Mouse (Mus musculus) CH12.LX (cell line): ENCODE measurements at regions not wholly inside any gene's neighbourhood (a gene's known extent, or its start where the extent isn't known, plus 50 kb on each side); places are given as distances from the start of the nearest gene placed in this dataset.

ENCODE experiments used
- DNase-seq: peaks from one replicate; pipeline ENCODE4 v3.0.0-alpha.2; 2013; ENCODE audit errors: extremely low read depth
- H3K27ac ChIP-seq: 2 replicates; pipeline ENCODE4 v1.5.1; 2012; ENCODE audit warnings: low read depth, mild to moderate bottlenecking, control low read depth, moderate library complexity; ENCODE audit not compliant: insufficient read depth
- H3K27me3 ChIP-seq: replicated peaks from 2 replicates; pipeline ENCODE3; 2012; ENCODE audit warnings: inconsistent platforms
- H3K36me3 ChIP-seq, 2 experiments: replicated peaks in 1 of 2; 2 replicates each; pipeline versions ENCODE3 to v1.6.1; 2012; ENCODE audit warnings: inconsistent platforms in 1 of 2, low read length in 1 of 2, mild to moderate bottlenecking in 1 of 2, mixed read lengths in 1 of 2, moderate library complexity in 1 of 2; ENCODE audit not compliant: control insufficient read depth in 1 of 2, insufficient read depth in 1 of 2
- H3K4me1 ChIP-seq, 2 experiments: 2 replicates each; pipeline ENCODE4 v1.6.1; 2012; ENCODE audit warnings: inconsistent platforms in 1 of 2, moderate library complexity in 1 of 2; ENCODE audit not compliant: insufficient read depth in 2 of 2, control insufficient read depth in 1 of 2
- H3K4me2 ChIP-seq: 2 replicates; pipeline ENCODE4 v1.6.1; 2012; ENCODE audit warnings: low read depth, mild to moderate bottlenecking, control low read depth; ENCODE audit not compliant: poor library complexity, insufficient read depth, severe bottlenecking
- H3K4me3 ChIP-seq, 3 experiments: fragments of 150-350 bp in 1 of 3; sonication (generic) in 1 of 3; replicated peaks in 1 of 3; 2 replicates each; pipeline versions ENCODE3 to v1.5.1; 2011 to 2012; ENCODE audit warnings: low read depth in 2 of 3, low read length in 2 of 3, mild to moderate bottlenecking in 2 of 3, moderate library complexity in 2 of 3, control low read depth in 1 of 3, improper control_type of control experiment in 1 of 3, inconsistent platforms in 1 of 3, mixed read lengths in 1 of 3; ENCODE audit not compliant: poor library complexity in 1 of 3
- H3K79me2 ChIP-seq: replicated peaks from 2 replicates; pipeline ENCODE4 v1.6.1; 2012; ENCODE audit warnings: mild to moderate bottlenecking, moderate library complexity; ENCODE audit not compliant: control insufficient read depth, poor library complexity, insufficient read depth, severe bottlenecking; ENCODE audit errors: extremely low read depth
- H3K9ac ChIP-seq: 2 replicates; pipeline ENCODE4 v1.6.1; 2012; ENCODE audit warnings: low read depth, mild to moderate bottlenecking, control low read depth, moderate library complexity; ENCODE audit not compliant: insufficient read depth
- H3K9me3 ChIP-seq: replicated peaks from 2 replicates; pipeline ENCODE3; 2012; ENCODE audit warnings: low read length, inconsistent platforms, mixed read lengths
- BHLHE40 ChIP-seq: IDR thresholded peaks from 2 replicates; pipeline ENCODE4 v1.6.1; 2011; ENCODE audit warnings: mild to moderate bottlenecking, low read depth, low read length, improper control_type of control experiment
- E2F4 ChIP-seq: IDR thresholded peaks from 2 replicates; pipeline ENCODE4 v1.6.1; 2011; ENCODE audit warnings: low read depth, low read length, improper control_type of control experiment; ENCODE audit not compliant: insufficient replicate concordance
- EP300 ChIP-seq: IDR thresholded peaks from 2 replicates; pipeline ENCODE4 v1.6.1; 2011; ENCODE audit warnings: low read length, improper control_type of control experiment
- JUN ChIP-seq: IDR thresholded peaks from 2 replicates; pipeline ENCODE4 v1.6.1; 2011; ENCODE audit warnings: low read depth, mild to moderate bottlenecking, low read length, improper control_type of control experiment, moderate library complexity; ENCODE audit not compliant: insufficient read depth
- MAFK ChIP-seq: IDR thresholded peaks from 2 replicates; pipeline ENCODE4 v1.6.1; 2011; ENCODE audit warnings: low read length, improper control_type of control experiment; ENCODE audit not compliant: insufficient replicate concordance
- MAX ChIP-seq: IDR thresholded peaks from 2 replicates; pipeline ENCODE4 v1.6.1; 2011; ENCODE audit warnings: low read length, improper control_type of control experiment
- MEF2A ChIP-seq: IDR thresholded peaks from 2 replicates; pipeline ENCODE4 v1.6.1; 2014; ENCODE audit warnings: low read depth, mild to moderate bottlenecking, inconsistent platforms, low read length, improper control_type of control experiment, borderline replicate concordance
- MYC ChIP-seq: IDR thresholded peaks from 2 replicates; pipeline ENCODE4 v1.6.1; 2011; ENCODE audit warnings: low read depth, mild to moderate bottlenecking, improper control_type of control experiment, low read length
- NELFE ChIP-seq: IDR thresholded peaks from 2 replicates; pipeline ENCODE4 v1.6.1; 2011; ENCODE audit warnings: low read depth, low read length, improper control_type of control experiment
- NRF1 ChIP-seq: IDR thresholded peaks from 2 replicates; pipeline ENCODE4 v1.6.1; 2014; ENCODE audit warnings: low read depth, mild to moderate bottlenecking, inconsistent platforms, low read length, improper control_type of control experiment, moderate library complexity
- PAX5 ChIP-seq: IDR thresholded peaks from 2 replicates; pipeline ENCODE4 v1.6.1; 2012; ENCODE audit warnings: low read length, inconsistent platforms, mixed read lengths
- POLR2AphosphoS2 ChIP-seq: IDR thresholded peaks from 2 replicates; pipeline ENCODE4 v1.6.1; 2011; ENCODE audit warnings: low read depth, low read length, improper control_type of control experiment
- RCOR1 ChIP-seq: conservative IDR thresholded peaks from 2 replicates; pipeline ENCODE4 v1.6.1; 2012; ENCODE audit warnings: low read depth, mild to moderate bottlenecking, inconsistent platforms, low read length, improper control_type of control experiment
- TCF12 ChIP-seq: IDR thresholded peaks from 2 replicates; pipeline ENCODE4 v1.6.1; 2014; ENCODE audit warnings: low read depth, mild to moderate bottlenecking, inconsistent platforms, low read length, improper control_type of control experiment
- USF2 ChIP-seq: conservative IDR thresholded peaks from 2 replicates; pipeline ENCODE4 v1.6.1; 2011; ENCODE audit warnings: low read depth, low read length, improper control_type of control experiment
- ZC3H11A ChIP-seq: IDR thresholded peaks from 2 replicates; pipeline ENCODE4 v1.6.1; 2012; ENCODE audit warnings: low read depth, mild to moderate bottlenecking, inconsistent platforms, low read length, improper control_type of control experiment
- dilution Hi-C: fragments of 300-500 bp; cut with MboI; formaldehyde crosslinking; loops from 2 replicates; pipeline ENCODE4 v1.14.3; 2020; ENCODE audit warnings: low sequenced_read_pairs; ENCODE audit not compliant: extremely low pct_unique_long_range_greater_than_20kb, extremely low pct_ligation_motif_present
- in situ Hi-C: fragments of 300-500 bp; cut with MboI; formaldehyde crosslinking; loops from 3 replicates; pipeline ENCODE4 v1.14.3; 2019; ENCODE audit warnings: low sequenced_read_pairs, low pct_ligation_motif_present, low pct_unique_long_range_greater_than_20kb, mixed read lengths

DNA sequence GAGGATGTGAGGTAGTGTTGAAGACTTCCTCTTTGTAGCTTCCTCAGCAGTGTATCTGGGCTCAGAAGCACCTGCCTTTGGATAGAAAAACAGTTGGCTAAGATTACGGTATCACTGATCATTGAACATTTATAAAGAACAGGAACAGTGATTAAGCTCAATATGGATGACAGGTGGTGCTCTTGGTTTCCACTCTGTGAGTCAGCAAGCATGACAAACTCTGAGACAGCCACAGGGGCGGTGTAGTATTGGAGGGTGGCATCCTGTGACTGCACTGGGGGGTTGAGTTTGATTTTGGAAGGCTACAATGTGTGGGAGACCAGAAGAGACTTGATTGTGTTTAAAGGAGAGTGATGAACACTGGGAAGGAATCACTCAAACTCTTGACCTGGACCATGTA lies 144.3 kb downstream of the Olfm4 start:
- Histone ChIP-seq H3K27ac (no peak overlapping the region), H3K4me2 (no peak overlapping the region), H3K36me3 (no peaks in the 10 kb centered on the region), H3K4me1 (no peaks in the 10 kb centered on the region), H3K9ac (no peak overlapping the region), H3K4me3 (no peak overlapping the region), H3K27me3 (peaks cover 3% of the 10 kb centered on the region), H3K79me2 (no peaks in the 10 kb centered on the region), H3K9me3 (no peaks in the 10 kb centered on the region)
- dilution Hi-C loops (no loop called here), in situ Hi-C loops (no loop called here)
- no peak for DNase-seq
- TF ChIP-seq USF2 (no peak), MYC (no peak), MAX (no peak), POLR2AphosphoS2 (no peak), JUN (no peak), NELFE (no peak)

DNA sequence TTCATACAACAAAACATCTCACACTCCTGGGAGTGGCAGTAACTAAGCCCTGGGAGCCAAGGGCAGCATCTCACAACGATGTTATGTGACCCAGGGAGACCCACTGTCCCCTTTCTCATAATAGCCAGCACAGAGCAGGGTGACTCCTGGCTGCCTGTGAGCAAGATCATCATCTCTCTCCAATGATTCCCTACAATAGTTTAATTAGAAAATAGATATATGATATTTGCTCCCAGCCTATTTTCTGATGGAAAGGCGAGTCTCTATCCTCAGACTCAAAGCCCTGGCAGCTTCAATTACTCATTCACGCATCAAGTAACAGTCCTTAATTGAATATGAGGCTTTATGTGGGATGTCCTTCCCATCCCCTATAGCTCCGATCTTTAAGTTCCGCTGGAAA lies 153.7 kb downstream of the Olfm4 start:
- in situ Hi-C loops = no loop called here
- dilution Hi-C loops = no loop called here
- no peak overlapping the region for H3K4me2 ChIP-seq
- H3K79me2 ChIP-seq = no peaks in the 10 kb centered on the region
- H3K36me3 ChIP-seq = no peaks in the 10 kb centered on the region
- peaks cover 18% of the 10 kb centered on the region for H3K27me3 ChIP-seq
- TF ChIP-seq NELFE = no peak
- no peak for TF ChIP-seq MAFK
- no peak for TF ChIP-seq NRF1
- no peak for TF ChIP-seq TCF12
- no peak for TF ChIP-seq PAX5
- TF ChIP-seq ZC3H11A = no peak
- TF ChIP-seq JUN = no peak
- TF ChIP-seq EP300 = no peak
- TF ChIP-seq POLR2AphosphoS2 = no peak
- H3K4me3 ChIP-seq = no peak overlapping the region
- DNase-seq = no peak
- H3K4me1 ChIP-seq = no peaks in the 10 kb centered on the region
- no peaks in the 10 kb centered on the region for H3K9me3 ChIP-seq
- no peak overlapping the region for H3K9ac ChIP-seq
- no peak overlapping the region for H3K27ac ChIP-seq

DNA sequence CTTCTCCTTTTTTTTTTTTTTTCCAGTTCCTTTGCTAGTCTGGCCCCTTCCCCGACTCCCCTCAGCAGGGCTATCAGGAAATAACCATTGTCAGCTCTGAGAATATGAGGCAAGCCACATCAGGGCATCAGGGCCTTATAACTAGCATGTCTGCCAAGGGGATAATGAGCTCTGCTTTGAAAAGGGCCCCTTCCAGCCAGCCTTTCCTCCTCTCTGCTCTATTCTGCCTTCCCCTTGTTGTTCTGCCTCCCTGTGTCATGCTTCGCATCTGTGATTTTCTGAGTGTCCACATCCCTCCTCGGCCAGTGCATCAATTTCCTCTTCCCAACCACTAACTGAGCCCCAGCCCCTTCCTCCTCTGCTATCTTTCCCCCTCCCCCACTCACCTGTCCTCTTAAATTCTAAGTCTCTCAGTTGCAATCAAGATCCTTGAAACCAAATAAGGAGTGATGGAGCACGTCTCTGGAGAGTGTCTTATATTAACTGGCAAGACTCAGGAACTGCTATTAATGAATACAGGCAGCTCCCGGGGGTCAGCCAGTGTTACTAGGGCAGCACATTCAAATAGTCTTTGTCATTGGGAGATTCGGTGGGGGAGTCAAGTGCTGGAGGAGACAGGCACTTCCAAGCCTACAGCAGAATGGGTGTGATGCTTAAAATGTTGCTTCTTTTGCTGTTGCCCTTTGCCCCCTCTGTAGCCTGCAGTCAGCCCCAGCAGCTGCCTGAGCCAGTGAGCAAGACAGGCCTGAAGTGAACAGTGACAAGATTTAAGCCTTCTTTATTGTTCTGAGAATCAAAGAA lies 155.3 kb downstream of the Olfm4 start:
- Histone ChIP-seq H3K9ac (no peak overlapping the region), H3K9me3 (no peaks in the 10 kb centered on the region)
- in situ Hi-C loops = no loop called here
- no peak for TF ChIP-seq PAX5
- no peak for TF ChIP-seq MEF2A
- no peak for TF ChIP-seq BHLHE40
- TF ChIP-seq E2F4 = no peak
- no peak for TF ChIP-seq RCOR1
- no peak for TF ChIP-seq MAFK
- no peak for TF ChIP-seq POLR2AphosphoS2
- TF ChIP-seq, all 38 proteins: peak for 0
- Histone ChIP-seq H3K4me2 (no peak overlapping the region), H3K79me2 (no peaks in the 10 kb centered on the region), H3K27me3 (peaks cover 18% of the 10 kb centered on the region), H3K4me1 (peaks cover 0 to 5% of the 10 kb centered on the region in 2 experiments; a peak in 1 of 4 replicates), H3K4me3 (no peak overlapping the region), H3K36me3 (no peaks in the 10 kb centered on the region), H3K27ac (no peak overlapping the region)
- dilution Hi-C loops = no loop called here
- DNase-seq = no peak
